Mouse (Mus musculus) layer of hippocampus, postnatal 10 days (tissue): ENCODE measurements around the gene Sox14. TPM values are rescaled to one million over a fixed set of nuclear protein-coding genes. Genes with fewer than 3 reads are reported as not detected.

Experiments
- DNase-seq, 2 experiments: peaks; one replicate each; pipeline ENCODE4 v3.0.0; 2021; ENCODE audit warnings: low spot score in 2 of 2
- total RNA-seq, 2 experiments: library from RNA; stranded (reverse); gene quantifications; 2 replicates each; pipeline ENCODE4 v1.2.3; 2021

Sox14 gene
- total RNA-seq, 2 experiments from 2014 or later = 0.18 to 0.36 TPM

DNA sequence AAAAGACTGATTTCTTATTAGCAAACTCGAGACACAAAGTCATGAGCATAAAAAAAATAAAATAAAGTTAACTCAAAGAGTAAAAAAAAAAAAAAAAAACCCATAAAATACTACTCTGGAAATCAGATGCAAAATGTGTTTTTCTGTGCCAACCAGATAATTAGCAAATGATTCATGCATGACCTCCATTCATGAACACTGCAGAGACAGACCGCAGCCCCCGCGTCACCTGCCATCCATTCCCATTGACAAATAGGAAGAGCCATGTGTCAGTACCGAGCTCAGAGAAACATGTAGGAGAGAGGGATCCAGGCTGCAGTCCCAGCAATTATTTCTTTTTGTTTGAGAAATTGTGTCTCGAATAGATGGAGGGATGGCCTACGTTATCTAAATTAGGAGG is 25.6 kb downstream of the Sox14 start:
- peak in 1 of 2 experiments; percentile 30 for DNase-seq

DNA sequence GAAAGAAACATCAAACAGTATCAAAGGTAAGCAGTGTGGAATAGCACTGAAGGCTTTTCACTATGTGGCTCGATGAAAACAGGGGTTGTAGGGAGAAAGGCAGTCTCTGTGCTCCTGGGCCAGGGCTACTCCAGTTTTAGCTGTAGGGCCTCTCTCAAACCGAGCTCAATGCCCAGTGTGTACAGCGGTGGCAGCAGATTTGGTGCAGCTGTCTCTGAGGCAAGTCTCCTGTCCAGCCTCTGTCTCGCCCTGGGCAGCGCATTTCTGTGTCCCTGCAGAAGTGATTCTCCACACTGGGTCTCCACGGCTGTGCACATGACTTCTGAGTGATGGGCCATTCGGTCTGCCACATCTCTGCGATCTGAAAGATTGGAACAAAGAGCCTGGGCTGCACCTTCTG is 27.6 kb downstream of the Sox14 start:
- peak in 1 of 2 experiments; percentile 15 for DNase-seq

DNA sequence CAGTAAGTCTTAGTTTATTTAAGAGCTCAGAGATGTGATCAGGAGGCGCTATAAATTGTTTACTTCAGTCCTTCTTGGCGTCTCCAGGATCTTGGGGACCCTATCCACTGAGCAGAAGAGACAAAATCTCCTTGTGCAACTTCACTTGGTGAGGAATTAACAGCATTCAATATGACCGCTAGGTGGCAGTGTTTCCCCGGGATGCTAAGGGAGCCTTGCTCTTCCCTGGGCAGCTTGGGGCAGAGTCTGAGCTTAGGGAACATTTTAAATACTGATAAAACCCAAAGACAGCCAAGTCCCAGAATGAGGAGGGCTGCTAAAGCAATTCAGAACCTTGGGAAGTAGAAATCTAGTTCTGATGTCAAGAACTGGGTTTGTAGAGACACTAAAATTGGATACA is 29.1 kb downstream of the Sox14 start:
- DNase-seq = peak; percentile 83 to 88

DNA sequence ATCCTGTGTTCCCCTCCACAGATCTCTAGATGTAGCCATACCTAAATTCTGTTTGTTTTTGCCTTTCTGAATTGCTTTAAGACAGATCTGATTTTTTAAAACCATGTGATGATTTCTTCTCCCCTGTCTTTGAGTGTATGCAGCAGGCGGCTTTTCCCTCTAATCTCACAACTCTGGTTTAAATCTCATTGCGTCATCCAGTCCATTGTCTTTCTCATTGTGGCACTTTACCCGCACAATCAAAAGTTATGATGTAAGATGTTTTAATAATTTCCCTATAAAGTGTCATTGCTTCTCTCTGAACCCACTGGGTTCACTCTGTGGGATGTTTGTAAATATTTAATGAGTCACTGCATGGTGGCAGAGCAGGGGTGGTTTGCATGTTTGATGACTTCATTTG is 36.6 kb downstream of the Sox14 start:
- DNase-seq = no peak

DNA sequence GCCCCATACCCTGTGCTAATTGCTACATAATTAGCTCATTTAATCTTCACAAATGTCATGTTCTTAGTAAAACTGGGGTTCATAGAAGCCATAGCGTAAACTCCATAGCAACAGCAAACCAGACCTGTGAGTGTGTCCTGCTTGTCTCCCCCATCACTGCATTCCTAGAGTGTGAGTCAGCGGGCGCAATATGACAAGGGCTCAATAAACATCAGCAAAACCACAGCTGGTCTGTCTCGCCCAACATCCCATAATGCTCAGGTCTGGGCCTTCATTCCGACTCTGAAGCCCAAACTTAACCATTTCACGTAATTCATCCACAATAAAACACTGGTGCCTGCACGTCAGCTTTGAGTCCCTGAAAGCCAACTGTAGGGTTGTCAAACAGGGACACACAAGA is 37.1 kb downstream of the Sox14 start:
- DNase-seq = no peak

DNA sequence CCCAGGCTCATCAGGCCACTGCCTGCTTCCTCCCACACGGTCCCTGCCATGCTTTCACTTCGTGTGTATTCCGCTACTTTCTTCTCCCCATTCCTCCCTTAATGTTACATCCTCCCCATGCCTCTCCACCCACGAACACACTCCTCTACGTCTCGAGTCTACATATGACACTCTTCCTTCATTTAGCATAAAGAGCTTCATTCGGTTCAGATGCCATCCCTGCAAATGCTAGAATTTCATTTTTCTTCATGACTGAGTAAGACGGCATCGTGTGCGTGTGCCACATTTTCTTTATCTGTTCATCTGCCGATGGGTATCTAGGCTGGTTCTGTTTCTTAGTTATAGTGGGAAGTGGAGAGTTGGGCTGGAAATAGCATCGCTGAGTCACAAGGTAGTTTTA is 39.3 kb downstream of the Sox14 start:
- no peak for DNase-seq

DNA sequence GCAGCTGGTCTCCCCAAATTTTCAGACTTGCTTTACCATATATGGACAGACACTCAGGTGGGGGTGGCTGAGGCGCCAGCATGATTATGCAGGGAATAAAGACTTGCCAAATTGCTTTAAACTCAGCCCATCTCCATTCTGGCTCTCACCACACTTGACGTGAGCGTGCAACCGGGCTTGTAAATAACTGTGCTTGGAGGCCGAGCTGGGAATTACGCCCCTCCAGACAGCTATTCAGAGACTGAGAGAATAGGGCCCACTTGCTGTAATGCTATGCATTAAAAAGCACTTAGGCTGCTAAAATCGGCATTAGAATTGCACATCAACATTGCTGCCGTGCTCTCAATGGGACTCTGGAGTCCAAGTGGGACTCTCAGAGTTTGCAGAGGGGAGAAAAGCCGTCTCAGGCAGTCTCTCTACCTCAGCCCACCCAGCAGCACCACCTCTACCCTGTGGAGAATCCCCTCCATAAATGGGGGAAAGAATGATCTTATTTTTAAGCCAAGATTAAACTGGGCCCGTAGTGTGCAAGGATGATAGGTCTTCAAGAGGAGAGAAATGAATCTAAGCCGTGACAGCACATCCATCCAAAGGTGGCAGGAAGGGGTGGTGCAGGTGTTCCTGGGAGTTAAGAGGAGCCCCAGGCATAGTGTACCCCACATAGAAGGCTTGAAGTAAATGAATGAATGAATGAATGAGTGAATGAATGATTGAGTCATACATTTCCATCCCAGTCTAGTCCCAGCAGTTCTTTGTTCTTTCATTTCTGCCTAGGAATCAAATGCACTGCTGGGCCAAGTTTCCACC is 40.1 kb downstream of the Sox14 start:
- DNase-seq = no peak

Other genes with a start within 250 kb of the Sox14 start
- gene Dzip1l, start 246.7 kb downstream of the Sox14 start, total RNA-seq = 10 to 100 TPM; 23.8 to 24.6 TPM
- not detected for gene Cldn18, start 158.9 kb downstream of the Sox14 start, total RNA-seq